Mouse (Mus musculus) spleen, adult 2 months (tissue): ENCODE data around the gene Lbx2.

ENCODE experiments used
- CTCF ChIP-seq: fragments of 200-500 bp; IDR thresholded peaks from 2 replicates; pipeline ENCODE4 v1.5.1; 2011; ENCODE audit warnings: mild to moderate bottlenecking, inconsistent platforms; ENCODE audit not compliant: insufficient read depth, insufficient read length, insufficient replicate concordance; ENCODE audit errors: extremely low read depth
- POLR2A ChIP-seq: fragments of 200-500 bp; IDR thresholded peaks from 2 replicates; pipeline ENCODE4 v1.6.1; 2011; ENCODE audit warnings: low read depth, low read length, inconsistent platforms

DNA sequence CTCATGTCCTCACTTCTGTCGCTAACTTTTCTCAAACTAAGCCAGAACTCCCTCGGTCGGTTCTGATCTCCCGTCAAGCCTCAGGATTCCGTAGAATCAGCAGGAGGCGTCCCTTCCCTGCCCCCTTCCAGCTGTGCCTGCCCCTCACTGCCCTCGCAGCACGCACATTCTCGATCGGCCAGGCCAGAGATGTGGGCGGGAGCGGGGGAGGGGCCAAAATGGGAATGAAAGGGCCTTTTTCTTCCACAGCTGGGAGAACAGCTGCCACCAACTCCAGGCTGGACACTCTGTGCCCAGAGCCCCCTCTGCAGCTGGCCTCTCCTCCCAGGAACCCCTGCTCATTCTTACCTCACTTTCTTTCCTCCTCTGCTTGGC, 51.4 kb downstream of the Lbx2 start:
- TF ChIP-seq CTCF (no peak), POLR2A (no peak)
